Mouse (Mus musculus) lung, postnatal 0 days (tissue): ENCODE measurements around the gene Lat2. TPM values are rescaled to one million over a fixed set of nuclear protein-coding genes. Genes with fewer than 3 reads are reported as not detected.

Experiments
- ATAC-seq: fragments of 200-750 bp; cut with Nextera tagmentation; 2 replicates; pipeline ENCODE4 v1.8.0; 2017; ENCODE audit warnings: moderate library complexity
- DNase-seq: peaks from one replicate; pipeline ENCODE4 v3.0.0-alpha.2; 2016; ENCODE audit warnings: low spot score
- H3K27ac ChIP-seq: fragments of 300-500 bp; sonication (generic); 2 replicates; pipeline ENCODE4 v1.5.1; 2014; ENCODE audit warnings: antibody characterized with exemption, mild to moderate bottlenecking, low read length, mixed read lengths
- H3K27me3 ChIP-seq: fragments of 300-500 bp; sonication (generic); replicated peaks from 2 replicates; pipeline ENCODE4 v1.6.1; 2014; ENCODE audit warnings: low read length, mixed read lengths; ENCODE audit not compliant: insufficient read depth
- H3K36me3 ChIP-seq: fragments of 300-500 bp; sonication (generic); 2 replicates; pipeline ENCODE4 v1.6.1; 2014; ENCODE audit warnings: low read length, mixed read lengths; ENCODE audit not compliant: insufficient read depth
- H3K4me1 ChIP-seq: fragments of 300-500 bp; sonication (generic); 2 replicates; pipeline ENCODE4 v1.6.1; 2014; ENCODE audit warnings: antibody characterized with exemption, low read depth, low read length, mixed read lengths; ENCODE audit not compliant: insufficient read depth
- H3K4me2 ChIP-seq: fragments of 300-500 bp; sonication (generic); replicated peaks from 2 replicates; pipeline ENCODE4 v1.6.1; 2014; ENCODE audit warnings: low read depth, mild to moderate bottlenecking, low read length, moderate library complexity, mixed read lengths
- H3K4me3 ChIP-seq: fragments of 300-500 bp; sonication (generic); 2 replicates; pipeline ENCODE4 v1.5.1; 2014; ENCODE audit warnings: low read depth, low read length
- H3K9ac ChIP-seq: fragments of 300-500 bp; sonication (generic); replicated peaks from 2 replicates; pipeline ENCODE4 v1.6.1; 2014; ENCODE audit warnings: low read depth, mild to moderate bottlenecking
- H3K9me3 ChIP-seq: fragments of 300-500 bp; sonication (generic); 2 replicates; pipeline ENCODE4 v1.6.1; 2016; ENCODE audit warnings: low read length, mixed read lengths
- CTCF ChIP-seq: IDR thresholded peaks from 2 replicates; pipeline ENCODE4 v1.5.1; 2016; ENCODE audit warnings: antibody characterized with exemption, mild to moderate bottlenecking
- EP300 ChIP-seq: IDR thresholded peaks from 2 replicates; pipeline ENCODE4 v1.6.1; 2016; ENCODE audit warnings: antibody characterized with exemption, mild to moderate bottlenecking, control low read depth
- WGBS: fragments of 180-500 bp; shearing (Covaris S2); extraction: QIAGEN DNeasy Blood & Tissue Kit; methylation state at CpG from one replicate; pipeline ENCODE4 v1.1.7; 2014; 5-methylcytosine and 5-hydroxymethylcytosine counted together
- polyA plus RNA-seq: library from polyadenylated mRNA; unstranded; fragments of >200 nt; fragmentation: Nextera tagmentation; extraction: Ambion mirVana; gene quantifications from 2 replicates; pipeline ENCODE4 v1.2.1, GENCODE M21; 2015

The Lat2 gene
- polyA plus RNA-seq, 1 experiment from 2014 or later, result 3.0 TPM

DNA sequence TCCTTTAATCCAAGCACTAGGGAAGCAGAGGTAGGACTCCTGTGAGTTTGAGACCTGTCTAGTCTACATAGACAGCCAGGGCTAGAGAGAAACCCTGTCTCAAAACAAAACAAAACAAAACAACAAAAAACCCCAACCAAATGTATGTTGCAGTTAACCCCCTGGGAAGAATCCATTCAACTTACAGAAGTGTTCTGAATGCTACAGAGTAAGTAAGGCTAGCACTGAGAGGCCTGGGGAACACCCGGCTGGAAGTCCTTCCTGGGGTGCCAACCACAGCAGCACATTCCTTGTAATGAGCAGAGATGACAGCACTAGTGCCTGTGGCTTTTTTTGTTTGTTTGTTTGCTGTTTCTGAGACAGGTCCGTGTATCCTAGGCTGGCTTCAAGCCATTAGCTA is 18.0 kb upstream of the Lat2 start:
- TF ChIP-seq CTCF, result no peak
- TF ChIP-seq EP300, result no peak
- no peak overlapping the region for H3K27ac ChIP-seq
- no peak for DNase-seq
- H3K4me3 ChIP-seq, result no peak overlapping the region
- peaks cover 19% of the 10 kb centered on the region; the same call in 1 of the 2 replicates for H3K36me3 ChIP-seq
- no peak overlapping the region for H3K9ac ChIP-seq
- no peaks in the 10 kb centered on the region for H3K27me3 ChIP-seq
- no peaks in the 10 kb centered on the region for H3K9me3 ChIP-seq
- 0 out of 2 replicates have a peak, but pooled peaks cover 6% of the 10 kb centered on the region for H3K4me1 ChIP-seq
- no peak for ATAC-seq
- H3K4me2 ChIP-seq, result no peak overlapping the region
- WGBS, result 41% methylated on average over 2 of the region's 2 CpGs

DNA sequence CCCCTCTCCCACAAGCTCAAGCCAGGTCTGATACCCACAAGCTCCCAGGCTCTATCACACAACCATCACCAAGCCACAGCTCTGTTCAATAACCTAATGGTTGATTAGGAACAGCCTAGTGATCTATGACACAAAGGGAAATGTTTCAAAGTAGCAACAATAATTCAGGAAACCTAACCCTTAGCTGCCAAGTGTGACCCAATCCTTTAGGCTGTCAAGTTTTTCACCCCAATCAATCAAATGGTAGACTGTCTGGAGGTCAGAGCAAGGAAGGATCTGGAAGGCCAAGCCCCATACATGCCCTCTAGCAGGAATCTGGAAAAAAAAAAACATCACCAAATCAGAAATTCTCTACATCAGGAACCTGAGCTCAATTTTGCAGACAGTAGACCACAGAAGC is 16.0 kb upstream of the Lat2 start:
- Histone ChIP-seq H3K27ac (no peak overlapping the region), H3K4me2 (no peak overlapping the region), H3K4me3 (no peak overlapping the region), H3K4me1 (no peaks in the 10 kb centered on the region), H3K36me3 (peaks cover 26% of the 10 kb centered on the region; the same call in 1 of the 2 replicates), H3K27me3 (no peaks in the 10 kb centered on the region), H3K9ac (no peak overlapping the region), H3K9me3 (no peaks in the 10 kb centered on the region)
- ATAC-seq, result no peak
- DNase-seq, result no peak
- TF ChIP-seq EP300, result no peak
- no peak for TF ChIP-seq CTCF

DNA sequence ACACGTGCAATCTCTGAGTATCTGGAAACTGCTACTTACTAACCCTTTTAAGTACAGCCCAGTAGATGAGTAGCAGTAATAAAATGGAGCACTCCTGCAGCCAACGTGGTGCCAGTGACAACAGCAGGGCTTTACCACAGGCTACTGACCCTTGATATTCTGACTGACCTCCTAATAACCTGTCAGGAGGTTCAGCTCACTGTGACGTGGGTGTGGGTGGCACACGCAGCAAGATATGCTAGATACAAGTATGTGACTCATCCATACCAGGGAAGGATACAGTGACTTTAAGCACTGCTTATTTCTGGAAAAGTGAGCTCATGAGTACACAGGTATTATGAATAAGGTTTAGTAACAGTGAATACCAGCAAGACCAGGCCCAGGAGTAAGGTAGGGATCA is 14.7 kb upstream of the Lat2 start:
- Histone ChIP-seq H3K27ac (no peak overlapping the region), H3K27me3 (no peaks in the 10 kb centered on the region), H3K9ac (no peak overlapping the region), H3K36me3 (peaks cover 39% of the 10 kb centered on the region; the same call in 1 of the 2 replicates), H3K9me3 (no peaks in the 10 kb centered on the region), H3K4me3 (no peak overlapping the region), H3K4me1 (no peaks in the 10 kb centered on the region), H3K4me2 (no peak overlapping the region)
- WGBS, result 63% methylated on average over 4 of the region's 4 CpGs
- DNase-seq (no peak), ATAC-seq (peak; percentile 70)
- TF ChIP-seq CTCF (no peak), EP300 (peak; percentile 43; the same call in 1 of the 2 replicates)

DNA sequence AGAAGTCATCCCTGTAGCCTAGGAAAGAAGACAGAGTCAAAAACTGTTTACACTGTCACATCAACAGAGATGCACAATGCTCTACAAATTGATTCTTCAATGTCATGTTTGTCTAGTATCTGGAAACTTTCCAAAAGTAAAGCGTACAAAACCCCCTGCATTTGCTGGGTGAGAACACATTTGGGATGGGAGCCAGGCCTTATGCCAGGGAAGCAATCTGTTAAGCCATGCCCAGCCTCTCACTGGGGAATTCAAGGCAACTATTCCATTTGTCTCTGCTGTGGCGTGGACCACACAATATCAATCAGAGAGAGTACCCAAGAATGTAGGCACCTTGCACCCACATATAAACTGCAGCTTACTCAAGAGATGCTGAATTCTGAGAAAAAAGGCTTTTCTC is 7.2 kb upstream of the Lat2 start:
- DNase-seq (no peak), ATAC-seq (no peak)
- H3K27me3 ChIP-seq, result no peaks in the 10 kb centered on the region
- H3K4me3 ChIP-seq, result no peak overlapping the region
- TF ChIP-seq EP300, result no peak
- TF ChIP-seq CTCF, result no peak
- no peak overlapping the region for H3K4me2 ChIP-seq
- no peaks in the 10 kb centered on the region; the same call in 1 of the 2 replicates for H3K4me1 ChIP-seq
- H3K9ac ChIP-seq, result no peak overlapping the region
- no peaks in the 10 kb centered on the region for H3K9me3 ChIP-seq
- no peak overlapping the region for H3K27ac ChIP-seq
- WGBS, result 40% methylated on average over 2 of the region's 2 CpGs
- H3K36me3 ChIP-seq, result peaks cover 81% of the 10 kb centered on the region

DNA sequence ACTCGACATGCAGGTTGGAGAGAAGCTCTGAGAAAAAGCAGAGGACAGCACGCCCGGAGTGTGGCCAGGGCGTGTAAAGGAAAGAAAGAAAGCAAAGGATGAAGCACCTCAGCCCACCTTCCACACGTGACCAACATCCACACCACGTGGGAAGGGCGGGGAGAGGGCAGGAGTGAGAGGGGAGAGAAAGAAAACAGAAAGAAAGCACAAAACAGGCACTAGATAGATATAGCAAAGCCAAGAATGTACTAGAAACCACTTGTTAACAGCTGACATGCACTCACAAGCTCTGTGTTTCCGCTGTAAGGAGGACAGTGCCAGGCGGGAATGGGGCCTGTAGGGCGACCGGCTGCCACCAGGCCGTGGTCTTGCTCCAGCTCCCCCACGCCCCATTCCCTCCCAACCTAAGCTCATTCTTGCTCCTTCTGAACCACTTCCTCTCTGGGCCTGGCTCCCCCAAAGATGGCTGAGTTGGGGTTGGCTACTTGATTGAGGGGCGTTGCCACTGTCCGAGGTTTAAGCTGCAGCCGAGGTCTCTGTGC is 6.3 kb upstream of the Lat2 start:
- no peak overlapping the region for H3K9ac ChIP-seq
- H3K27me3 ChIP-seq, result no peaks in the 10 kb centered on the region
- peaks cover 73% of the 10 kb centered on the region for H3K36me3 ChIP-seq
- DNase-seq, result no peak
- TF ChIP-seq EP300 (no peak), CTCF (no peak)
- no peak overlapping the region for H3K4me2 ChIP-seq
- no peaks in the 10 kb centered on the region for H3K9me3 ChIP-seq
- no peaks in the 10 kb centered on the region; the same call in 1 of the 2 replicates for H3K4me1 ChIP-seq
- peak; percentile 20 for ATAC-seq
- H3K4me3 ChIP-seq, result no peak overlapping the region
- 78% methylated on average over 16 of the region's 16 CpGs for WGBS
- H3K27ac ChIP-seq, result no peak overlapping the region

DNA sequence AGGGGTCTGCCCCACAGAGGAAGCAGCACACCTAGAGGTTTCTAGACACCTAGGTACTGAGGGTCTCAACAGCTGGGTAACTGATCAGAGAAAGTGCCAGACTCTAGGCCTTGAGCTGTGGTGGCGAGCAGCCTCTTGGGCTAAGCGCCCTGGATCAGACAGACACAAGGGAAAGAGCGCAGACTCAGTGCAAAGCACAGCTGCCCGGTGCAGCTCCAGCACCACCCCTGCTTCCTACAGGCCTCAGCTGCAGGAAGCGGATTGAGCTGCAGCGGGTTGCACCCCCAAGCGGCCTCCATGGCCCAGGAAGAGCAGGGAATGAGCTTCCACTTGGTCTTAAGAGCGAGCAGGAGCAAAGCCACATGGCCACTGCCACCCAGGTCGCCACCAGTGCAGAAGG is 5.6 kb upstream of the Lat2 start:
- no peak for DNase-seq
- Histone ChIP-seq H3K27ac (no peak overlapping the region), H3K36me3 (peaks cover 67% of the 10 kb centered on the region), H3K9ac (no peak overlapping the region), H3K27me3 (no peaks in the 10 kb centered on the region), H3K4me3 (no peak overlapping the region), H3K4me2 (no peak overlapping the region), H3K4me1 (no peaks in the 10 kb centered on the region; the same call in 1 of the 2 replicates), H3K9me3 (no peaks in the 10 kb centered on the region)
- WGBS, result 93% methylated on average over 9 of the region's 9 CpGs
- no peak for ATAC-seq
- TF ChIP-seq EP300, result no peak
- TF ChIP-seq CTCF, result no peak

DNA sequence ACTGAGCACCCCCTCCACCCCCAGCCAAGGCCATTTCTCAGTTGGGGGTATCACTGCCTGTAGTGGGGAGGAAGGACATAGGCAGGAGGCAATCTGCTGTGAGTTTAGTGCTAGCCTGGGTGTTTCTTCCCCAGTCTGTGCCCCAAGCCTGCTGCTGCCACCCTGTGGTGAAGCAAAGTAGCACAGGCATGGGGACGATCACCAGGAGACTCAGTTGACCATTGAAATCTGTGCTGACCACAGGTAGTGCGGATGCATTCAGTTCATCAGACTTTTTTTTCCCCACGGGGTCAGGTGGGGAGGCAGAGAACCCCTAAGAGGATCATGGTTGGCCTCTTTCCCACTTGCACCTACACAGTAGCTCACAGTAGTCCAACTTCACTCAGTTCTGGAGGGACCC is 2.2 kb upstream of the Lat2 start:
- H3K9ac ChIP-seq, result no peak overlapping the region
- H3K27me3 ChIP-seq, result no peaks in the 10 kb centered on the region
- H3K36me3 ChIP-seq, result peaks cover 40% of the 10 kb centered on the region
- no peak overlapping the region for H3K27ac ChIP-seq
- no peaks in the 10 kb centered on the region; the same call in 1 of the 2 replicates for H3K4me1 ChIP-seq
- DNase-seq (peak; percentile 56), ATAC-seq (peak; percentile 46)
- TF ChIP-seq EP300 (no peak), CTCF (peak; percentile 93)
- H3K4me3 ChIP-seq, result no peak overlapping the region
- no peaks in the 10 kb centered on the region for H3K9me3 ChIP-seq
- 51% methylated on average over 3 of the region's 3 CpGs for WGBS
- H3K4me2 ChIP-seq, result no peak overlapping the region
